Comparison of ENCODE assay signal across 16 mouse cellular contexts in the genomic region with DNA sequence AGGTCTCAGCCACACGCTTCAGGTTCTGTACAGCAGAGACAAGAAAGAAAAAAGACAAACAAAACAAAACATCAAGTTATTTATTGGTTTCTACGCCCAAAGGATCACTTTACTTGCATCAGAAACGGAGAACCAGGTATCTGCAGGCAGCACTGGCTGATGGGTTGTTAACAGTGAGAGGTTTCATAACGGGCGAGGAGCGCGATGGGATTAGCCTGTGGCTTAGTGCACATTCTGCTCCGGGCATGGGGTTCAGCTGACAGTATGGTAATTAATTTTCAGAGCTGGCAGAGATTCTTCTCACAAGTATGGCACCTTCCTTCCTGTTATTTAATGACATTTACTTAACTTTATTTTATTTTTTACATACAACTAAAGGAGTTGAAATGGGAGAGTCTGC.
DNase-seq lines count a peak whose midpoint lies in the region; ATAC-seq lines count a peak whose summit lies in the region.
"Had no signal": no experiment of that assay in that cellular context is flagged by ENCODE, and none has a peak within 500 bp of the region (broad histone marks: within the 10 kb centered on the region; RNA-seq: fewer than 3 reads in every experiment).

No protein-coding gene starts in this region.

- WGBS in heart, embryonic 11.5 days (ENCODE audit: insufficient replicate concordance), result 63% methylated on average over 8 of the region's 8 CpGs
- 57% methylated on average over 8 of the region's 8 CpGs for WGBS in neural tube, embryonic 15.5 days
- WGBS in forebrain, embryonic 14.5 days, result 29% methylated on average over 8 of the region's 8 CpGs

- DNase-seq in heart, postnatal 14 days, result no peak
- no peak for DNase-seq in neural tube, embryonic 10.5 days (ENCODE audit: extremely low spot score, low spot score)
- peak; percentile 41 for DNase-seq in forebrain, embryonic 14.5 days (ENCODE audit: low spot score)
- no peak for DNase-seq in urinary bladder, adult 2 months (ENCODE audit: low spot score)
- DNase-seq in adrenal gland, adult 8-10 months, result no peak
- DNase-seq in thymus, postnatal 10 days (ENCODE audit: low spot score in 2 of 2), result no peak
- DNase-seq: adrenal gland, postnatal 36 days; gastrocnemius, postnatal 25 days; kidney, postnatal 36 days; lung, embryonic 14.5 days; spleen, adult 18-20 months; thymus, postnatal 36 days had no signal

- no peak overlapping the region for H3K4me3 ChIP-seq in heart, embryonic 11.5 days (ENCODE audit: low read depth, low read length)
- no peak overlapping the region for H3K4me3 ChIP-seq in neural tube, embryonic 15.5 days (replicated peaks)
- no peak overlapping the region for H3K4me3 ChIP-seq in forebrain, embryonic 14.5 days (ENCODE audit: low read depth, low read length)
- H3K4me3 ChIP-seq: intestine, embryonic 15.5 days had no signal

- no peaks in the 10 kb centered on the region for H3K36me3 ChIP-seq in heart, embryonic 11.5 days (ENCODE audit: control insufficient read depth, insufficient read depth, low read length)
- H3K36me3 ChIP-seq in neural tube, embryonic 15.5 days, result no peaks in the 10 kb centered on the region
- no peaks in the 10 kb centered on the region for H3K36me3 ChIP-seq in forebrain, embryonic 14.5 days (ENCODE audit: control insufficient read depth, insufficient read depth, low read length)
- H3K36me3 ChIP-seq: intestine, embryonic 15.5 days had no signal

- no peaks in the 10 kb centered on the region for H3K4me1 ChIP-seq in heart, embryonic 11.5 days (ENCODE audit: control insufficient read depth, insufficient read depth, low read length)
- no peaks in the 10 kb centered on the region for H3K4me1 ChIP-seq in neural tube, embryonic 15.5 days
- peaks cover 17% of the 10 kb centered on the region; the same call in 1 of the 2 replicates for H3K4me1 ChIP-seq in forebrain, embryonic 14.5 days (ENCODE audit: control insufficient read depth, insufficient read depth, low read length)
- H3K4me1 ChIP-seq: intestine, embryonic 15.5 days had no signal

- H3K9ac ChIP-seq in heart, embryonic 11.5 days (ENCODE audit: low read depth, low read length), result no peak overlapping the region
- H3K9ac ChIP-seq in neural tube, embryonic 15.5 days (replicated peaks), result no peak overlapping the region
- no peak overlapping the region for H3K9ac ChIP-seq in forebrain, embryonic 14.5 days (ENCODE audit: low read length)
- H3K9ac ChIP-seq: intestine, embryonic 15.5 days; lung, embryonic 14.5 days had no signal

- intact Hi-C loops in heart, postnatal 14 days (cut with DNase I), result no loop called here

- no peaks in the 10 kb centered on the region for H3K9me3 ChIP-seq in heart, embryonic 11.5 days (replicated peaks; ENCODE audit: control insufficient read depth, low read length)
- no peaks in the 10 kb centered on the region for H3K9me3 ChIP-seq in neural tube, embryonic 15.5 days (replicated peaks)
- no peaks in the 10 kb centered on the region for H3K9me3 ChIP-seq in forebrain, embryonic 14.5 days (replicated peaks; ENCODE audit: control insufficient read depth, low read length)
- H3K9me3 ChIP-seq: intestine, embryonic 15.5 days had no signal

- H3K27ac ChIP-seq in heart, embryonic 11.5 days (ENCODE audit: low read depth, low read length), result no peak overlapping the region
- H3K27ac ChIP-seq in neural tube, embryonic 15.5 days (replicated peaks), result no peak overlapping the region
- H3K27ac ChIP-seq in forebrain, embryonic 14.5 days (ENCODE audit: low read depth, low read length), result no peak overlapping the region
- H3K27ac ChIP-seq: intestine, embryonic 15.5 days had no signal

- H3K4me2 ChIP-seq in heart, embryonic 11.5 days, result peak overlapping the region; percentile 37
- H3K4me2 ChIP-seq in neural tube, embryonic 15.5 days, result peak overlapping the region; percentile 6; the same call in 1 of the 2 replicates
- H3K4me2 ChIP-seq in forebrain, embryonic 14.5 days (ENCODE audit: low read length), result peak overlapping the region; percentile 42
- H3K4me2 ChIP-seq: intestine, embryonic 15.5 days; lung, embryonic 14.5 days had no signal

- no peak for ATAC-seq in heart, embryonic 11.5 days (replicated peaks; ENCODE audit: insufficient number of reproducible peaks, low FRiP score, low TSS enrichment)
- ATAC-seq in neural tube, embryonic 15.5 days (ENCODE audit: low FRiP score), result no peak
- peak; percentile 43; the same call in 1 of the 2 replicates for ATAC-seq in forebrain, embryonic 14.5 days
- ATAC-seq: intestine, embryonic 15.5 days; Patski had no signal

- H3K27me3 ChIP-seq in heart, embryonic 11.5 days (ENCODE audit: control insufficient read depth, insufficient read depth, low read length), result no peaks in the 10 kb centered on the region
- no peaks in the 10 kb centered on the region for H3K27me3 ChIP-seq in neural tube, embryonic 15.5 days (replicated peaks)
- H3K27me3 ChIP-seq in forebrain, embryonic 14.5 days (replicated peaks; ENCODE audit: control insufficient read depth, insufficient read depth, low read length), result no peaks in the 10 kb centered on the region
- H3K27me3 ChIP-seq: intestine, embryonic 15.5 days had no signal
